Mouse (Mus musculus): ENCODE results near the gene Hist1h2bh.
"Not testable (repeated sequence)": the region's sequence is repeated elsewhere in the genome, so short reads cannot be mapped to it uniquely, and the experiment has no call there.

DNA sequence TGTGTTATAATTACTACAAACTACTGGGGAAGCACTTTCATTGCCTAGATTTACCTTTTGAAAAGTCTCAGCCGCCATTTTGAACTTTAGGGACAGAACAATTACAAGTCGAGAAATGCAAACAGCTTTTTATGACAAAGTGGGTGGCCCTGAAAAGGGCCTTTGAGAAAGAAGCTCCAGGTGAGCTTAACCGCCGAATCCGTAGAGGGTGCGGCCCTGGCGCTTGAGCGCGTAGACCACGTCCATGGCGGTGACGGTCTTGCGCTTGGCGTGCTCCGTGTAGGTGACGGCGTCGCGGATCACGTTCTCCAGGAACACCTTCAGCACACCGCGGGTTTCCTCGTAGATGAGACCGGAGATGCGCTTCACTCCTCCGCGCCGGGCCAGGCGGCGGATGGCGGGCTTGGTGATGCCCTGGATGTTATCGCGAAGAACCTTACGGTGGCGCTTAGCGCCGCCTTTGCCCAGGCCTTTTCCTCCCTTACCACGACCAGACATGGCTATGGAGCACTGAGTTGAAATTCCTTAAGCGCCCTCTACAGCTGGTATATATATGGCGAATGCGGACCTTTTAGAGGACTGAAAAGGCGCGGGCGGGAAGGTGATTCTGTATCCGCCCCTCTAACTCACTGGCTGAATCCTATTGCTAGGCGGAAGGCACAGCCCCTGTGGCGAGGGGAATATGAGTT lies 8.1 kb upstream of the Hist1h2bh start, which contains the start of gene Hist1h4f:
- TF ChIP-seq POLR2A (IDR thresholded peaks at IDR 0.05; ENCODE audit: insufficient read length, low read depth): peak; percentile 92
- TF ChIP-seq TCF3 (IDR thresholded peaks at IDR 0.05; ENCODE audit: insufficient read length, low read depth); USF1 (IDR thresholded peaks at IDR 0.05; ENCODE audit: low read depth); REST (IDR thresholded peaks at IDR 0.05; ENCODE audit: insufficient read depth, insufficient read length); CEBPB (IDR thresholded peaks at IDR 0.05; ENCODE audit: insufficient read depth, poor library complexity, severe bottlenecking); MAX (IDR thresholded peaks at IDR 0.05; ENCODE audit: low read depth); MYOG (IDR thresholded peaks at IDR 0.05; ENCODE audit: control insufficient read depth in 1 of 3, insufficient read depth in 1 of 3, insufficient read length in 2 of 3, low read depth in 2 of 3); MYOD1 (IDR thresholded peaks at IDR 0.05; ENCODE audit: control insufficient read depth in 1 of 3, insufficient read length in 2 of 3, low read depth in 2 of 3): not testable (repeated sequence)
- TF ChIP-seq POLR2AphosphoS2 (IDR thresholded peaks at IDR 0.05; ENCODE audit: insufficient read length, low read depth): peak; percentile 99
- TF ChIP-seq E2F4 (IDR thresholded peaks at IDR 0.05; ENCODE audit: insufficient read depth): peak; percentile 86
- peak; percentile 41 for TF ChIP-seq SRF (IDR thresholded peaks at IDR 0.05; ENCODE audit: control insufficient read depth, insufficient read length, low read depth)

All from myocyte (in vitro differentiated cells).